Mouse (Mus musculus) embryo, embryonic 11 days (tissue): ENCODE results near the gene Xndc1.

ENCODE experiments used
- DNase-seq: peaks from one replicate; pipeline ENCODE4 v3.0.0-alpha.2; 2015

Xndc1 gene

GRCm38 (mm10) chr7:102082816-102083215 is 17.5 kb downstream of the Xndc1 start, which contains the start of gene Trpc2:
TSS of gene Trpc2 (plus strand) at chr7:102083116.
- DNase-seq = no peak

DNA sequence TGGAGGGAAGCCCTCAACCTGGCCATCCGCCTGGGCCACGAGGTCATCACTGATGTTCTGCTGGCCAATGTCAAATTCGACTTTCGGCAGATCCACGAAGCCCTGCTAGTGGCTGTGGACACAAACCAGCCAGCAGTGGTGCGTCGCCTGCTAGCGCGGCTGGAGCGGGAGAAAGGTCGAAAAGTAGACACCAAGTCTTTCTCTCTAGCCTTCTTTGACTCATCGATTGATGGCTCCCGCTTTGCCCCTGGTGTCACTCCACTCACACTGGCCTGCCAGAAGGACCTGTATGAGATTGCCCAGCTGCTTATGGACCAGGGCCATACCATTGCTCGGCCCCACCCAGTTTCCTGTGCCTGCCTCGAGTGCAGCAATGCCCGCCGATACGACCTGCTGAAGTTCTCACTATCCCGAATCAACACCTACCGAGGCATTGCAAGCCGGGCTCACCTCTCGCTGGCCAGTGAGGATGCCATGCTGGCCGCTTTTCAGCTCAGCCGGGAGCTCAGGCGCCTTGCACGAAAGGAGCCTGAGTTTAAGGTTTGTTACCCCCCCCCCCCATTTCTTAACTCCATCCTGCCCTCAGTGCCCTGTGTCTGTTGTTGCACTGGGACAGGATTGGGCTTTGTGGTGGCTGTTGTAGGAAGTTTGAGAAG is 18.9 kb downstream of the Xndc1 start:
- no peak for DNase-seq

DNA sequence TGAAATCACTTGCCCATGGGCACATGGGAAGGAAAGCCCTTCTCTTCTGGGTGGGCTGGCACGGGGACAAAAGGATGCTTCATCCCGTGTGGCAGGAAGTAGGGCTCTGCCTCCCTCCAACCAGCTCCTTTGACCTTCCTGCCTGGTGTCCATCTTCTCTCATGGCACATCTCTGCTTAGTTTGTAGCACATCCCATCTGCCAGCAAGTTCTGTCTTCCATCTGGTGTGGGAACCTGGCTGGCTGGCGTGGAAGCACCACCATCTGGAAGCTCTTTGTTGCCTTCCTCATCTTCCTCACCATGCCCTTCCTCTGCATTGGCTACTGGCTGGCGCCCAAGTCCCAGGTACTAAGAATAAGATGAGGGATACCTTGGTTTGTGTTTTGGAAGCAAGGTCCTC is 22.0 kb downstream of the Xndc1 start:
- DNase-seq = no peak

GRCm38 (mm10) chr7:102099760-102100661 is 34.7 kb downstream of the Xndc1 start:
- DNase-seq = peak; percentile 78

GRCm38 (mm10) chr7:102100868-102101267 is 35.6 kb downstream of the Xndc1 start:
- no peak for DNase-seq

- DNase-seq = no peak
Measured at GRCm38 (mm10) chr7:102101487-102101886, 36.2 kb downstream of the Xndc1 start, which contains the start of gene Art1. TSS of gene Art1 (plus strand) at chr7:102101743.

- DNase-seq = peak; percentile 30
Measured at GRCm38 (mm10) chr7:102102241-102102640, 36.9 kb downstream of the Xndc1 start.

DNA sequence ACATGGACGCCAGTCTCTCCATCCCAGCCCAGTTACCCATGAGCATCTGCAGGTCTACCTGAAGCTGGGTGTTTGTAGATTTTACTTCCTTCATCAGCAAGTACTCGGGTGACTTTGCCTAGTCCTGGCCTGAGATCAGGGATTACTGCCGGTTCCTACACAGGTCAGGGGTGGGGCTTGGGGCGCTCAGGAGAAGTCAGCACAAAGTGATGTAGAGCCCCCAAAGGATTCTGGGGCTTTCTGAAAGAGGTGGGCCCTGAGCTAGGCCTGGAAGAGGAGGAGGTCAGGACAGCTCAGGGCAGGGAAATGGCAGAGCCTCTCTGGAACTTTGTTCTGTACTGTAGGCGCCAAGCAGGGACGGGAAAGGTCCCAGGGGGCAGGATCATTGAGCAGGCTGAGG is 37.4 kb downstream of the Xndc1 start:
- DNase-seq = no peak

DNA sequence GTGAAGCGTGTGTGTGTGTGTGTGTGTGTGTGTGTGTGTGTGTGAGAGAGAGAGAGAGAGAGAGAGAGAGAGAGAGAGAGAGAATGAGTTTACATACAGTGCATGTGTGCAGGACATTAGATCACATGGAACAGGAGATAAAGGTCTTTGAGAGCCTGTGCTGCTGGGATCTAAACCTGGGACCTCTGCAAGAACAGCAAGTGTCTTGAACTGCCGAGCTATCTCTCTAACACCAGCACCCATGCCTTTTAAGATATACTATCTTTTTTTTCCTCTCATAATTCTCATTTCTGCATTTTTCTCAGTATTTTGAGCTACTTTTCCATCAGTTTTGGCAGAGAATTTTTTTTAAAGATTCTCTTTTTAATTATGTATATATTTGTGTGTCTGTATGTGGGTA is 38.2 kb downstream of the Xndc1 start:
- DNase-seq = no peak

GRCm38 (mm10) chr7:102104126-102104525 is 38.8 kb downstream of the Xndc1 start:
- no peak for DNase-seq

DNA sequence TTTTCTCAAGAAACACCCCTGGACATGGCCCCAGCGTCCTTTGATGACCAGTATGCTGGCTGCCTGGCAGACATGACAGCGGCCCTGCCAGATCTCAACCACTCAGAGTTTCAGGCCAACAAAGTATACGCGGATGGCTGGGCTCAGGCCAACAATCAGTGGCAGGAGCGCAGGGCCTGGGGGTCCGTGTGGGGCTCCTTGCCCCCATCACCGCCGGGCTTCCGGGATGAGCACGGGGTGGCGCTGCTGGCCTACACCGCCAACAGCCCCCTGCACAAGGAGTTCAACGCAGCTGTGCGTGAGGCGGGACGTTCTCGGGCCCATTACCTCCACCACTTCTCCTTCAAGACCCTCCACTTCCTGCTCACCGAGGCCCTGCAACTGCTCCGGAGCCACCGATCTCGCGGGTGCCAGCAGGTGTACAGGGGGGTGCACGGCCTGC is 41.4 kb downstream of the Xndc1 start:
- peak; percentile 45 for DNase-seq

GRCm38 (mm10) chr7:102108206-102108605 is 42.9 kb downstream of the Xndc1 start:
- no peak for DNase-seq

- no peak for DNase-seq
Measured at GRCm38 (mm10) chr7:102109171-102109570, 43.9 kb downstream of the Xndc1 start, which contains the start of gene Art5. TSS of gene Art5 (minus strand) at chr7:102109489.

DNA sequence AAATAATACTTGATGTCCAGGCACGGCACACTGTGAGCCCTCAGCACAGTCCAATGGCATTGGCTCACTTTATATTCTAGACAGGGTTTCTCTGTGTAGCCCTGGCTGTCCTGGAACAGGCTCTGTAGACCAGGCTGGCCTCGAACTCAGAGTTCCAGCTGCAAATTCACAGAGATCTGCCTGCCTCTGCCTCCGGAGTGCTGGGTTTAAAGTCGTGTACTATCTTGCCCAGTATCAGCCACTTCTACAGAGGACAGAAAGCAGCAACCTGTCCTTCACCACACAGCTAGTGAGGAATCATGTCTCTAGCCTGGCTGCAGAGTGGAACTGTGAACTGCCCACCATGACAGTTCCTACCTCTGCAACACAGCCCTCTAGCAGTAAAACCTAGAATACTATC is 44.4 kb downstream of the Xndc1 start:
- DNase-seq = no peak

GRCm38 (mm10) chr7:102113151-102113729 is 47.9 kb downstream of the Xndc1 start:
- no peak for DNase-seq

DNA sequence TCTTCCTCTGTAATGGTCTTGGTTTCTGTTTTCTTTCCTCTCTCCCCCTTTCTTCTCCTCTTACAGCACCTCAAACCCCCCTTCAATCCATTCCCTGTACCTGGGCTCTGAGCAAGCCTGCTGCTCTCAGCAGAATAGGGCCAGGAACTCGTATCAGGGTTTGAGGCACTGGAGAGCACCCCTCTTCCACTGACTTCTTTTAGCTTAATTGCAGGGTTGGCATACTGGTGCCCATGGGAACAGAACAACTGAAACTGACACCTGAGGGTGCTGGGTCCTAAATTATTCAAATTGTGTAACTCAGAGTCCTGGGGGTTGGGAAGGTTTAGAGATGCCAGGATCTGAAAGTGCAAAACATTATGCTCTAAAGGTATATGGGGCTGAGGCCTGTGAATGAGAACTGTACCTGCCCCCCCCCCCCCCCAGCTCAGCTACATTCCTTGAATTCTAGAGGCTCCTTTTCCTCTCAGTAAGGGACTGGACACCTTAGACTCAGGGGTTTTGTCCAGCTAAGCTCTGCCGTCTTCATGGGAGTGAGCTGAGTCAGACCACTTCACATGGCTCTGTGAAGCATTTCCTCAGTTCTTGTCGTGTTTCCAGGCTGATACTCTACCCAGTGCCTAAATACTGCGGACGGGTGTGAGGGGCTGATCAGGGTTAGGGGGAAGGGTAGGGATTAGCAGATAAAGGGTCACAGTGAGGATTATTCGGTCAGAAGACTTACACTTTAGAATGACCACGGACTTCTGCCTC is 51.4 kb downstream of the Xndc1 start, which contains the start of gene Chrna10:
Chrna10 (minus strand) TSS at position 250 of the 753 bp plus-strand sequence.
- DNase-seq = no peak

GRCm38 (mm10) chr7:102117382-102117781 is 52.1 kb downstream of the Xndc1 start:
- DNase-seq = no peak

GRCm38 (mm10) chr7:102120326-102120725 is 55.0 kb downstream of the Xndc1 start:
- DNase-seq = no peak

GRCm38 (mm10) chr7:102132395-102132794 is 67.1 kb downstream of the Xndc1 start:
- no peak for DNase-seq
